Mouse (Mus musculus): ENCODE results near the gene Cldn34b3. TPM values are rescaled to one million over a fixed set of nuclear protein-coding genes. Genes with fewer than 3 reads are reported as not detected.
"Not testable (repeated sequence)": the region's sequence is repeated elsewhere in the genome, so short reads cannot be mapped to it uniquely, and the experiment has no call there.

Cldn34b3 gene
- polyA plus RNA-seq (2016; fragmentation: Nextera tagmentation; extraction: Ambion mirVana): not detected in 2 replicates

GRCm38 (mm10) chrX:76264004-76264403, at the start of gene Cldn34b3:
TSS of gene Cldn34b3 (plus strand) at chrX:76264304.
- ATAC-seq (ENCODE audit: low FRiP score); H3K27ac ChIP-seq; H3K9ac ChIP-seq; H3K9me3 ChIP-seq (replicated peaks); H3K4me2 ChIP-seq (replicated peaks); H3K4me1 ChIP-seq; H3K27me3 ChIP-seq; H3K4me3 ChIP-seq; H3K36me3 ChIP-seq: not testable (repeated sequence)
- WGBS: 76% methylated on average over 1 of the region's 1 CpGs

Other genes with a start within 250 kb of the Cldn34b3 start
- not detected in 2 replicates for gene Cldn34b4, start 129.0 kb downstream of the Cldn34b3 start, polyA plus RNA-seq (2016; fragmentation: Nextera tagmentation; extraction: Ambion mirVana)

Measured in hindbrain, embryonic 12.5 days (tissue).